Mouse (Mus musculus) lung, embryonic 15.5 days (tissue): ENCODE measurements around the gene Rhno1. TPM values are rescaled to one million over a fixed set of nuclear protein-coding genes. Genes with fewer than 3 reads are reported as not detected.
"Not testable (repeated sequence)": the region's sequence is repeated elsewhere in the genome, so short reads cannot be mapped to it uniquely, and the experiment has no call there.

ENCODE experiments used
- ATAC-seq: fragments of 200-750 bp; cut with Nextera tagmentation; 2 replicates; pipeline ENCODE4 v1.8.0; 2017; ENCODE audit warnings: moderate number of reproducible peaks, borderline replicate concordance; ENCODE audit not compliant: low FRiP score, low TSS enrichment; ENCODE audit errors: extremely low read depth
- H3K27ac ChIP-seq: fragments of 300-500 bp; sonication (generic); 2 replicates; pipeline ENCODE4 v1.5.1; 2015; ENCODE audit warnings: moderate library complexity, mild to moderate bottlenecking, inconsistent platforms
- H3K27me3 ChIP-seq: fragments of 300-500 bp; sonication (generic); 2 replicates; pipeline ENCODE4 v1.6.1; 2015; ENCODE audit warnings: inconsistent platforms
- H3K36me3 ChIP-seq: fragments of 300-500 bp; sonication (generic); 2 replicates; pipeline ENCODE4 v1.6.1; 2015; ENCODE audit warnings: inconsistent platforms
- H3K4me1 ChIP-seq: fragments of 300-500 bp; sonication (generic); 2 replicates; pipeline ENCODE4 v1.6.1; 2015; ENCODE audit warnings: inconsistent platforms
- H3K4me2 ChIP-seq: fragments of 300-500 bp; sonication (generic); 2 replicates; pipeline ENCODE4 v1.6.1; 2015; ENCODE audit warnings: inconsistent platforms, mild to moderate bottlenecking, moderate library complexity
- H3K4me3 ChIP-seq: fragments of 300-500 bp; sonication (generic); 2 replicates; pipeline ENCODE4 v1.5.1; 2015; ENCODE audit warnings: mild to moderate bottlenecking, inconsistent platforms
- H3K9ac ChIP-seq: fragments of 300-500 bp; sonication (generic); 2 replicates; pipeline ENCODE4 v1.6.1; 2015; ENCODE audit warnings: inconsistent platforms
- H3K9me3 ChIP-seq: fragments of 300-500 bp; sonication (generic); 2 replicates; pipeline ENCODE4 v1.6.1; 2016; ENCODE audit warnings: inconsistent platforms
- WGBS: fragments of 180-500 bp; shearing (Covaris S2); methylation state at CpG from one replicate; pipeline ENCODE4 v1.1.7; 2015; 5-methylcytosine and 5-hydroxymethylcytosine counted together
- polyA plus RNA-seq: library from polyadenylated mRNA; unstranded; fragments of >200 nt; fragmentation: Nextera tagmentation; extraction: Ambion mirVana; gene quantifications from 2 replicates; pipeline ENCODE4 v1.2.1, GENCODE M21; 2015

Gene Rhno1
- polyA plus RNA-seq, 1 experiment from 2014 or later: 125 TPM

DNA sequence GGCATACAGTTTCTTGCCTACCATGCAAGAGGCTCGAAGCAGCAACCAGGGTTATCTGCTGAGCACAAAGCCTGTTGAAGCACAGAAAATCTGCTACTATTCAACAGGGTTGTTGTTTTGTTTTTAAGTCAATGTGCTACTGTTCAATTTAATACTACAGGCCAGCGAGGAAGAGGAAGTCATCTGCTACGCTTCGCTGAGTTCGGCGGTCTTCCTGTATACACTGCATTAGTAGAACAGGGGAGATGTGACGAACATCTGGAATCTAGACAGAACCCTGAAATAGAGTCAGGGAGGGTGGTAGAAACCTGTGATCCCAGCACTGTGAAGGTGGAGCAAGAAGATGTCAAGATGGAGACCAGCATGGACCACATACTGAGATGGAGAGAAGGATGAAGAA is 21.0 kb upstream of the Rhno1 start:
- Histone ChIP-seq H3K27me3 (no peaks in the 10 kb centered on the region), H3K36me3 (no peaks in the 10 kb centered on the region), H3K9ac (no peak overlapping the region), H3K27ac (no peak overlapping the region), H3K4me1 (no peaks in the 10 kb centered on the region), H3K9me3 (no peaks in the 10 kb centered on the region), H3K4me3 (no peak overlapping the region), H3K4me2 (no peak overlapping the region)
- ATAC-seq: no peak
- WGBS: 72% methylated on average over 7 of the region's 7 CpGs

DNA sequence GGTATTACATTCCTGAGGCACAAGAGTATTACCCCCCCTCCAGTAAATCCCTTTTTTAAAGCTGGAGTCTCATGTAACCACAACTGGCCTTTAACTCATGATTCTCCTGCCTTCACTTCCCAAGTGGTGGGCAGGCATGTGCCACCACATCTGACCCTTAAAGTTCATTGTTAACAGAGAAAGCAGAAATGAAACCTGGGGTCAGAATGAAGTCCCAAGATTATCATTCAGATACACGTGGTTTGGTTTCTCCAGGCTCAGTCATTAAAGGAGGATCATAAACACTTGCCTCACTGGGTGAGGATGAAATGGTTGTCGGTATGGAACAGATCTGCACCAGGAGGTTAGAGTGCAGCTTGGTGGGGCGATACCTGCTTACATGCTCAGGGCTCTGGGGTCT is 18.5 kb upstream of the Rhno1 start:
- no peak overlapping the region for H3K9ac ChIP-seq
- no peak overlapping the region for H3K4me3 ChIP-seq
- H3K36me3 ChIP-seq: peaks cover 3% of the 10 kb centered on the region; the same call in 1 of the 2 replicates
- no peaks in the 10 kb centered on the region for H3K9me3 ChIP-seq
- no peaks in the 10 kb centered on the region for H3K4me1 ChIP-seq
- H3K27me3 ChIP-seq: no peaks in the 10 kb centered on the region
- WGBS: 66% methylated on average over 3 of the region's 3 CpGs
- no peak for ATAC-seq
- no peak overlapping the region for H3K4me2 ChIP-seq
- no peak overlapping the region for H3K27ac ChIP-seq

DNA sequence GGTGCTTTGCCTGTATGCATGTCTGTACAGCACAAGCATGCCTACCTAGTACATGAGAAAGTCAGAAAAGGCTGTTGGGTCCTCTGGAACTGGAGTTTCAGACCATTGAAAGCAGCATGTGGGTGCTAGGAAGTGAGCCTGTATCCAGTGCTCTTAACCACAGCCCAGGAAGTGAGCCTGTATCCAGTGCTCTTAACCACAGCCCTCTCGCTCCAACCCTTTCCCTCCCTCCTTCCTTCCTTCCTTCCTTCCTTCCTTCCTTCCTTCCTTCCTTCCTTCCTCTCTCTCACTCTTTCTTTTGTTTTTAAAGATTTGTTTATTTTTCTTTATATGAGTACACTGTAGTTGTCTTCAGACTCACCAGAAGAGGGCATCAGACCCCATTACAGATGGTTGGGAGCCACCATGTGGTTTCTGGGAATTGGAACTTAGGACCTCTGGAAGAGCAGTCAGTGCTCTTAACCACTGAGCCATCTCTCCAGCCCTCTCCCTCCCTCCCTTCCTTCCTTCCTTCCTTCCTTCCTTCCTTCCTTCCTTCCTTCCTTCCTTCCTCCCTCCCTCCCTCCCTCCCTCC is 18.0 kb upstream of the Rhno1 start:
- not testable (repeated sequence) for H3K9ac ChIP-seq, H3K4me1 ChIP-seq, H3K27ac ChIP-seq, ATAC-seq, H3K4me3 ChIP-seq, H3K4me2 ChIP-seq, H3K36me3 ChIP-seq, H3K27me3 ChIP-seq, H3K9me3 ChIP-seq
- WGBS: 63% methylated on average over 1 of the region's 1 CpGs

DNA sequence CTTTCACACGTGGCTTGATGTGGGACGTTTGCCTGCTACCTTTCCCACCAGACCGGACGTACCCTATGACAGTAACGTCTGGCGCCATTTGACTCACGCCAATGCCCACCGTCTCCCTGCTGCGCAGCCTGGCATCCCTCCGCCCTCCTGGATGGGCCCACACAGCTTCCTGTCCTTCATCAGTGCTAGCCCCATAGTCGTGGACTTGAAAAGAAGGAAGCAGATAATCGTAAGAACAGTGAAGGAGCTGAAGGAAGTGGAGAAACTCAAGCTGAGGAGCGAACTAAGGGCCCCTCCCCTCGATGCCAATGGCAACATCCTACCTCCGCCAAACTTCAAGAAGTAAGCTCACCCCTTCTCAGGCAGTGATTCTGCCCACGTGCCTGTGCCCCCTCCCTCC is 16.9 kb upstream of the Rhno1 start:
- Histone ChIP-seq H3K27me3 (no peaks in the 10 kb centered on the region), H3K9me3 (no peaks in the 10 kb centered on the region), H3K4me2 (no peak overlapping the region), H3K27ac (no peak overlapping the region), H3K36me3 (peaks cover 15% of the 10 kb centered on the region), H3K4me1 (peaks cover 3% of the 10 kb centered on the region; the same call in 1 of the 2 replicates), H3K9ac (no peak overlapping the region), H3K4me3 (no peak overlapping the region)
- 78% methylated on average over 16 of the region's 16 CpGs for WGBS
- ATAC-seq: no peak

DNA sequence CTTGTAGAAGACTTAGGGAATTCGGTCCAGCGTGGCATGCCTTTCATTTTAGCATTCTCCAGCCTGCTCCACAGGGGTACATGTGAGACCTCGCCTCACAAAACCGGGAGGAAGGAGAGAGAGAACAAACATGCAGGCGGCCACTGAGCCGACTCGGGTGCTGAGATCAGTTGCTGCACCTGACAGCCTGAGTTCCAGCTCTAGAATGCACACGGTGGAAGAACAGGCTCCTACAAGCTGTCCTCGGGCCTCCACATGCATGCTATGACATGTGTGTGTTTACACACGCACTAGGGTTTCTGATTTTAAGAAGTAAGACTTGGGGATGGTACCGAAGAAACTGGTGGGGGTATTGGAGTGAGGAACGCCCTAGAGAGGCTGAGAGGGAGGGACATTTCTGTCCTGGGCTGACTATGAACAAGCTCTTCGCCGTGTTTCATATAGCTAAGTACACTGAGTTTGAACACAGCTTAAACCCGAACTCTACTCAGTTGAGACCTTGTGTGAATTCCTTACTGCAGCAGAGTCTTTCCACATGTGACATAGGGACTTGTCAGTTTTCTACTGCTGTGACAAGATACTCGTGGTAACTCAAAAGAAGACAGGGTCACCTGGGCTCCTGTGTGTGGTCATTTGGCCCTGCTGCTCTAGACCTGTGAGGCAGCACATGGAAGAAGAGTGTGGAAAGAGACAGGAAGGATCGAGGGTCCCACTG is 13.8 kb upstream of the Rhno1 start:
- Histone ChIP-seq H3K36me3 (peaks cover 46% of the 10 kb centered on the region), H3K4me3 (no peak overlapping the region)
- WGBS: 83% methylated on average over 17 of the region's 17 CpGs

DNA sequence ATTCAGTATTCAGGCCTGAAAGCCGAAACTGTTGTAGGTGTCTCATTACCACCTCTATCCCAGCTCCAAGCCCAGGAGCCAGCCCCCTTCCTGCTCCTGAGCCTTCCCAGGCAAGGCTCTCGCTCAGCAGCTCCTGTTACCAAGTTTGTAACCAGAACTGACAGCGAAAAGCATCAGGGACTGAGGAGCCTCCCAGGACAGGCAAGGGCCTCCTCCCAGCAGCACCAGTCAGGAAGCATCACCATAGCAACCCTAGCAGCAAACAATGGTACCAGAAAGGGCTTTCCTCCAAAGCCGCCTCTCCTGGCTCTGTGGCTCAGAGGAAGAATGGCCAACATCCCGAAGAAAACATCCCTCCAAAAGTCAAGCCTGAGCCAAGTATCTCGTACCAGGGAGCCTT is 12.5 kb upstream of the Rhno1 start, which contains the start of the genes Tex52 and Gm44596:
Tex52 (plus strand) TSS at position 265 of the 400 bp plus-strand sequence.
Gm44596 (plus strand) TSS at position 312 of the 400 bp plus-strand sequence.
- ATAC-seq: no peak
- Histone ChIP-seq H3K27ac (no peak within 1 kb of the TSS), H3K9me3 (no peaks in the 10 kb centered on the region), H3K4me3 (no peak within 1 kb of the TSS), H3K36me3 (peaks cover 59% of the 10 kb centered on the region), H3K4me2 (no peak within 1 kb of the TSS), H3K4me1 (peaks cover 3% of the 10 kb centered on the region; the same call in 1 of the 2 replicates), H3K27me3 (no peaks in the 10 kb centered on the region), H3K9ac (no peak within 1 kb of the TSS)
- WGBS: 52% methylated on average over 6 of the region's 6 CpGs

More for the DNA sequence above, 13.8 kb upstream of the Rhno1 start:
- Histone ChIP-seq H3K9ac (no peak overlapping the region), H3K27me3 (no peaks in the 10 kb centered on the region), H3K4me1 (peaks cover 3% of the 10 kb centered on the region; the same call in 1 of the 2 replicates), H3K27ac (no peak overlapping the region), H3K4me2 (no peak overlapping the region), H3K9me3 (no peaks in the 10 kb centered on the region)
- ATAC-seq: no peak

DNA sequence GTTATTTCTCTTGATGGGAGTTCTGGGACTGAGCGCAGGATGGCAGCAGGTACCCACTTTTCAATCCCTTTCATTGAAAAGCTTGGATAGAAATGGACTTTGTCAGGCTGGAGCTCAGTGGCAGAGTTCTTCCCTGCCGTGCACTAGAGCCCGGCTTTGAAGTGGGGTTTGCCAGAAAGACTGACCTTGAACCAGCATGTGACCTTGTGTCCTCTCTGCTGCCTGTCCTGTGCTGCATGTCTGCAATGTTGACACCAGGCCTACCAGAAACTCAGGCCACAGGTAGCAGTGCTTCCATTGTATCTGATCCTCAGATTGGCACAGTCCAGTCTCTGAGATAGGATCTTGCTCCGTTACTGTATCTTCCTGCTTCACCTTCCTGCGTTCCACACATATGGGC is 7.3 kb upstream of the Rhno1 start:
- H3K27me3 ChIP-seq: no peaks in the 10 kb centered on the region
- peaks cover 1% of the 10 kb centered on the region; the same call in 1 of the 2 replicates for H3K4me1 ChIP-seq
- H3K36me3 ChIP-seq: peaks cover 90% of the 10 kb centered on the region
- no peak overlapping the region for H3K27ac ChIP-seq
- H3K9me3 ChIP-seq: no peaks in the 10 kb centered on the region
- H3K4me3 ChIP-seq: no peak overlapping the region
- ATAC-seq: no peak
- H3K9ac ChIP-seq: no peak overlapping the region
- 93% methylated on average over 5 of the region's 5 CpGs for WGBS
- no peak overlapping the region for H3K4me2 ChIP-seq

DNA sequence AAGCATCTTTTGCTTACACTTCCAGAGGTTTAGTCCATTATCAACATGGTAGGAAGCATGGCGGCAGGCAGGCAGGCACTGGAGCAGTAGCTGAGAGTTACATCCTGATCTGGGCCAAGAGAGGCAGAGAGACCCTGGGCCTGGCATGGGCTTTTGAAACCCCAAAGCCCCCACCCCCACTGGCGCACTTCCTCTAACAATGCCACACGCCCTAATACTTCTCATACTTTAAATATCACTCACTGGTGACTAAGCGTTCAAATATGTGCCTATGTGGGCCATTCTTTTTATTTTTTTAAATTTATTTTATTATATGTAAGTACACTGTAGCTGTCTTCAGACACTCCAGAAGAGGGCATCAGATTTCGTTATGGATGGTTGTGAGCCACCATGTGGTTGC is 3.8 kb upstream of the Rhno1 start:
- ATAC-seq: no peak
- Histone ChIP-seq H3K9me3 (no peaks in the 10 kb centered on the region), H3K36me3 (peaks cover 54% of the 10 kb centered on the region), H3K27me3 (no peaks in the 10 kb centered on the region), H3K27ac (no peak overlapping the region), H3K4me2 (no peak overlapping the region), H3K4me3 (no peak overlapping the region), H3K9ac (no peak overlapping the region), H3K4me1 (peaks cover 19% of the 10 kb centered on the region)
- WGBS: 87% methylated on average over 5 of the region's 5 CpGs

DNA sequence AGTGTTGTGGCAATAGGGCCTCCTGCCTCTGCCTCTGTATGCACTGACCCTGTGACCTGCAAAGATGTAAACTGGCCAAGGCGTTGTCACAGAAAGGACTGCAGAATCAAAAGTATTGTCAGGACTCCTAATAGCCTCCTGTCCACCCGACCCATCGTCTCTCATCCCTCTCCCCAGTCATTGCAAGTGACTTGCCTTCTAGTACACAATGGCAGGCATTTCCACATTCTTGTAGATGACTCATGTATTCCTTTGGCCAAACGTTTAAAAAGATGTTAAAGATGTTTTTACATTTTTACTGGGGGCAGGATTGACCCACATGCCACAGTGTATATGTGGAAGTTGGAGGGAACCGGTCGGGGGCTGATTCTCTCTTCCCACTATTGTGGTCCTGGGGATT is 2.0 kb upstream of the Rhno1 start:
- Histone ChIP-seq H3K4me1 (peaks cover 32% of the 10 kb centered on the region), H3K9me3 (no peaks in the 10 kb centered on the region), H3K4me2 (peak overlapping the region; percentile 81; the same call in 1 of the 2 replicates), H3K27ac (no peak overlapping the region), H3K27me3 (no peaks in the 10 kb centered on the region), H3K4me3 (no peak overlapping the region), H3K36me3 (peaks cover 38% of the 10 kb centered on the region), H3K9ac (no peak overlapping the region)
- ATAC-seq: no peak
- WGBS: 66% methylated on average over 6 of the region's 6 CpGs

DNA sequence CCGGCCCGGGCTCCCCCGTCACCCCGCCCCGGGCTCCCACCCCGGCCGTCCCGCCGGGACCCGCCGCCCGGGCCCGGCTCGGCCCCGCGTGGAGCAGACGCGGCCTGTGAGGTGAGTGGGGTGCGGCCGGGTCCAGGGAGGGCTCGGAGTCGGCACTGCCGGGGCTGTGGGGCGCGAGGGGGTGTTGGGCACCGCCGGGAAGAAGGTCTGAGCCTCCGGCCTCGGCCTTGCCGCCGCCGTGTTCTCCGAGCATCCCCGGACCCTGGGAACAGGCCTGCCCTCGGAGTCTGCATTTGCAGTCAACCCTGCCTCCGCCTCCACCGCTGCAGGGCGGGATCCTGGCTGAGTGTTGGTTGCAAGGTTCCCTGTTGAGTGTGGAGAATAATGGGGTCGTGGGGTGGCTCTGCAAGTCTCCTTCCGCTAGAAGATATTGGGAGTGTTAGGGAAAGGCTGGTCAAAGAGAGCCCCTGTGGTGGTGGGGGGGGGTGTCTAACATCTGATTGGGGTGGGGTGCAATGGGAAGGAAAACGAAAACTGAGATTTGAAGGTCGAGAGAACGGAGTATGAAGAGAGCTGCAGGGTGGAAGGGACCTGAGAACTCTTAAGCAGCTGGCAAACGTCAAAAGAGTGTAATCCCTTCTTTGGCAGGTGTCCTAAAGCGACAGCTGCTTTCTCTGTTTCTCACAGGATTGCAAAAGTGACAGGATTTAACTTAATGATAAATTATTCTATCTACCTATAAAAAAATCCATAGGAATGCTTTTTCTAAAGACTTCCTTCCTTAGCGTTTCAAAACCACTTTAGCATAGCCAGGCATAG is 505 bp upstream of the Rhno1 start:
- Histone ChIP-seq H3K27ac (peak overlapping the region; percentile 97), H3K36me3 (peaks cover 32% of the 10 kb centered on the region), H3K9ac (peak overlapping the region; percentile 83), H3K4me1 (peaks cover 32% of the 10 kb centered on the region), H3K4me3 (peak overlapping the region; percentile 99), H3K4me2 (peak overlapping the region; percentile 81), H3K9me3 (no peaks in the 10 kb centered on the region), H3K27me3 (no peaks in the 10 kb centered on the region)
- WGBS: under 1% methylated on average over 33 of the region's 46 CpGs
- ATAC-seq: peak; percentile 44

DNA sequence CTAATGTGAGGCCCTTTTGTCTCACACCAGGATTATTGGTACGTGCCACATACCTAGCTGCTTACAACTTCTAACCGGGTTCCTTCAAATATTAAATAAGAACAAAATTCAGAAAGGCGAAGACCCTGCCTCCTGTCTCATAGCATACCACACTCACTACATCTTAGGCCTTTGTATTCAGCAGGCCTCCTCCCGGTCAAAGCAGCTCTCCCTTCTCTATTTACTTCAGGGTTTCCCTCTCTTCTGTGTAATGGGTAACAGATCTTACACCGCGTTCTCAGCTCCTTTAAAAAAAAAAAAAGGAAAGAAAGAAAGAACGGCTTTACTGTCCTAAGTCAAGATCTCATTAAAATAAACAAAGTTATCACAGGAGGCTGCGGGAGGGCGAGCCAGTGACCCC is 810 bp downstream of the Rhno1 start:
- Histone ChIP-seq H3K27ac (peak overlapping the region; percentile 97), H3K4me2 (peak overlapping the region; percentile 81), H3K9ac (peak overlapping the region; percentile 83), H3K4me1 (peaks cover 32% of the 10 kb centered on the region), H3K9me3 (no peaks in the 10 kb centered on the region), H3K4me3 (peak overlapping the region; percentile 99), H3K36me3 (peaks cover 33% of the 10 kb centered on the region), H3K27me3 (no peaks in the 10 kb centered on the region)
- WGBS: 8% methylated on average over 9 of the region's 9 CpGs
- no peak for ATAC-seq

DNA sequence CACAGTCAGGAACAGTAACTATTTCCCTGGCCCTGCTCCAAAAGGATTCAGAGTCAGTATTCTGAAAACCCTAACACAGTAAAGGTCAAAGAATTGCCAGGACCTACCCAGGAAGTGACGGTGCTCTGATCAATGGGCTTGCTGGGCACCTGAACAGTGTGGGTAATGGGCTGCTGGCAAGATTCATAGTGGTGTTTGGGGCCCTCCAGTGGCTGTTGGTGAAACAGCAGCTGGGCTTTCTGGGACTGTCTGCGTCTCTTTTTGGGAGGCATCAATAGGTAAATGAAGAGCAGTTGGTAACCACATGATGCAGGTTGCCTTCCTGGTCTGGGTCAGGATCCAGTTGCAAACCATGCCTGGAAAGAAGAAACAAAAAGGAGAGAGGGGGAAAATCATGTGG is 3.7 kb downstream of the Rhno1 start:
- peaks cover 24% of the 10 kb centered on the region for H3K36me3 ChIP-seq
- no peak overlapping the region for H3K4me2 ChIP-seq
- no peaks in the 10 kb centered on the region for H3K9me3 ChIP-seq
- no peak overlapping the region for H3K4me3 ChIP-seq
- no peak overlapping the region for H3K9ac ChIP-seq
- no peak for ATAC-seq
- 34% methylated on average over 2 of the region's 2 CpGs for WGBS
- H3K27me3 ChIP-seq: no peaks in the 10 kb centered on the region
- no peak overlapping the region for H3K27ac ChIP-seq
- peaks cover 35% of the 10 kb centered on the region for H3K4me1 ChIP-seq
